Mouse (Mus musculus) stomach, embryonic 16.5 days (tissue): Measurements from ENCODE around the gene Sox3. TPM values are rescaled to one million over a fixed set of nuclear protein-coding genes. Genes with fewer than 3 reads are reported as not detected.

Experiments used
- ATAC-seq: fragments of 200-750 bp; cut with Nextera tagmentation; 2 replicates; pipeline ENCODE4 v1.8.0; 2017; ENCODE audit warnings: moderate number of reproducible peaks, moderate TSS enrichment; ENCODE audit not compliant: insufficient read depth, low FRiP score
- H3K27ac ChIP-seq: fragments of 300-500 bp; sonication (generic); 2 replicates; pipeline ENCODE4 v1.5.1; 2014; ENCODE audit warnings: low read length
- H3K27me3 ChIP-seq: fragments of 300-500 bp; sonication (generic); 2 replicates; pipeline ENCODE4 v1.6.1; 2014; ENCODE audit warnings: low read length, control low read depth, mixed read lengths; ENCODE audit not compliant: control insufficient read depth, insufficient read depth
- H3K36me3 ChIP-seq: fragments of 300-500 bp; sonication (generic); 2 replicates; pipeline ENCODE4 v1.6.1; 2014; ENCODE audit warnings: low read length; ENCODE audit not compliant: control insufficient read depth, insufficient read depth
- H3K4me1 ChIP-seq: fragments of 300-500 bp; sonication (generic); 2 replicates; pipeline ENCODE4 v1.6.1; 2014; ENCODE audit warnings: low read length, control low read depth, mixed read lengths; ENCODE audit not compliant: control insufficient read depth, insufficient read depth
- H3K4me2 ChIP-seq: fragments of 300-500 bp; sonication (generic); 2 replicates; pipeline ENCODE4 v1.6.1; 2014; ENCODE audit warnings: low read depth, low read length, mixed read lengths
- H3K4me3 ChIP-seq: fragments of 300-500 bp; sonication (generic); replicated peaks from 2 replicates; pipeline ENCODE4 v1.5.1; 2014; ENCODE audit warnings: mild to moderate bottlenecking, low read length
- H3K9ac ChIP-seq: fragments of 300-500 bp; sonication (generic); 2 replicates; pipeline ENCODE4 v1.6.1; 2014; ENCODE audit warnings: low read length
- H3K9me3 ChIP-seq: fragments of 300-500 bp; sonication (generic); replicated peaks from 2 replicates; pipeline ENCODE4 v1.6.1; 2016; ENCODE audit warnings: low read length, control low read depth; ENCODE audit not compliant: control insufficient read depth
- WGBS: fragments of 180-500 bp; shearing (Covaris S2); extraction: QIAGEN DNeasy Blood & Tissue Kit; methylation state at CpG from one replicate; pipeline ENCODE4 v1.1.7; 2014; 5-methylcytosine and 5-hydroxymethylcytosine counted together
- polyA plus RNA-seq: library from polyadenylated mRNA; unstranded; fragments of >200 nt; fragmentation: Nextera tagmentation; extraction: Ambion mirVana; gene quantifications from 2 replicates; pipeline ENCODE4 v1.2.1, GENCODE M21; 2015

Sox3 gene
- not detected in 2 replicates for polyA plus RNA-seq

DNA sequence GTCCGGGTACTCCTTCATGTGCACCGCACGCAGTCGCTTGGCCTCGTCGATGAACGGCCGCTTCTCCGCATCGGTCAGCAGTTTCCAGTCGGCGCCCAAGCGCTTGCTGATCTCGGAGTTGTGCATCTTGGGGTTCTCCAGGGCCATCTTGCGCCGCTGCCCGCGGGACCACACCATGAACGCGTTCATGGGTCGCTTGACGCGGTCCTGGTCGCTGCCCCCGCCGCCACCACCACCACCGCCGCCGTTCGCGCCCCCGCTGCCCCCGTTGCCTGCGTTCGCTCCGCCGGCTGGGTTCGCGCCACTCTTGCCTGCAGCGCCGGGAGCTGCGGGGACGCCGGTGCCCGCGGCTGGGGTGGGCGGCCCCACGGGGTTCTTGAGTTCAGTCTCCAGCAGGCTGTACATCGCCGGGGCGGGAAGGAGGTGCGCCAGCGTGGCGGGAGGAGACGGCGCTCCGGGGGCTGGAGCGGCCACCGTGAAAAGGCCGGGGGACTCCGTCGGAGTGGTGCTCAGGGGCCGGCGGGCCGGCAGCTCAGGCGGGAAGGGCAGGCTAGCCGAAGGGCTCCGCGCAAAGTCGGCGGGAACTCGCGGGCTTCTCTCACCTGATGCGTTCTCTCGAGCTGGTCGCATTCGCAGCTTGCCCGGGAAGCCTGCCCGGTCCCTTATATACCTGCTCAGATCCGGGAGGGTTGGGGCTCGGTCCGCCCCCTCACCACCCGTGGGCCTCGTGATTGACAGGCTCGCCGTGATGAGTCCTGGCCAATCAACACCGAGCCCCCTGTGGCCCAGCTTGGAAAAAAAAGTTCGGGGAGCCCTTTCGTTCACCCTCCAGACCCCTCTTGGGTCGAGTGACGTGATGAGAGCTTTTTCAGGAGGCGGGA, at the start of gene Sox3:
Gene Sox3, minus strand, starts transcription at position 630 of the 881 bp plus-strand sequence.
- Histone ChIP-seq H3K36me3 (no peaks in the 10 kb centered on the region), H3K4me3 (peak within 1 kb of the TSS; percentile 48), H3K4me2 (peak within 1 kb of the TSS; percentile 65), H3K9me3 (no peaks in the 10 kb centered on the region), H3K9ac (no peak within 1 kb of the TSS), H3K4me1 (no peaks in the 10 kb centered on the region), H3K27me3 (peaks cover 67% of the 10 kb centered on the region), H3K27ac (no peak within 1 kb of the TSS)
- ATAC-seq: no peak
- 15% methylated on average over 81 of the region's 92 CpGs for WGBS

DNA sequence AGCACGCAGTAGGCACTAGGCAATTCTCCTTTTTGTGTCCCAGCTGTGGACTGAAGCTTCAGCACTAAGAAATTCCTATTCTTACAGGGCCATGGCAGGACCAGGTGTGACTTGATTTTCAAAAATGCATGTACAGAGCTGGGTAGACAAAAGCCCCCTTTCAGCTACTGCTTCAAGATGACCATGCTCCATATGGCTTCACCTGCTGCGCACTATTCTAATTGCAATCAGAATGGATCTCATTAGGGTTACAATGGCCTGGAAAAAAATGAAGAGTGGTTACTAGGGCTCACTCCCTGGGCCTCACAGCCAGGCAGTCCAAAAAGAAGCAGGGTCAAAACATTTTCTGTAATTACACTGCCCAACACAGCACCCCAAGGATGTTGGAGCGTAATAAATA, 47.0 kb upstream of the Sox3 start:
- Histone ChIP-seq H3K9me3 (no peaks in the 10 kb centered on the region), H3K9ac (no peak overlapping the region), H3K36me3 (no peaks in the 10 kb centered on the region), H3K27me3 (no peaks in the 10 kb centered on the region), H3K4me2 (no peak overlapping the region), H3K27ac (no peak overlapping the region), H3K4me3 (no peak overlapping the region), H3K4me1 (no peaks in the 10 kb centered on the region)
- whole genome bisulfite sequencing: 84% methylated on average over 3 of the region's 3 CpGs
- ATAC-seq: no peak

DNA sequence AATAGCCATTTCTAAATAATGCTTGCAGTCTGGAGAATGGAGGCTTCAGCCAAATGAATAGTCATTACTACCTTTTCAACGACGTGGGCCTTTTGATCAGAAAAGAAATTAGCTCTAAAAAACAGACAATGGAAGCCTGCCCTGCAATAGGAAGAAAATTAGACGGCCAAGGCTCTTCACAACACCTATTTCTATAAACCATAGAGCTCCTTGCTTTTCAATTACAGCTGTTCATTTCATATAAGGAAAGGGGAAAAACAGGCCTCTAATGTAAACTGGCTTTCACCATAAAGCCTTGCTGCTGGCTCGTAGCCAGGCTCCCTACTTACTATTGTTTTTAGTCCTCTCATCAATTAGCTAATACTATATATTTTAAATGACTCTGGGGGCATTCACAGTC, 6.3 kb upstream of the Sox3 start:
- Histone ChIP-seq H3K9ac (no peak overlapping the region), H3K36me3 (no peaks in the 10 kb centered on the region), H3K9me3 (no peaks in the 10 kb centered on the region), H3K4me2 (no peak overlapping the region), H3K4me3 (no peak overlapping the region), H3K27ac (no peak overlapping the region), H3K4me1 (no peaks in the 10 kb centered on the region), H3K27me3 (peaks cover 38% of the 10 kb centered on the region)
- WGBS: 40% methylated on average over 4 of the region's 4 CpGs
- no peak for ATAC-seq

DNA sequence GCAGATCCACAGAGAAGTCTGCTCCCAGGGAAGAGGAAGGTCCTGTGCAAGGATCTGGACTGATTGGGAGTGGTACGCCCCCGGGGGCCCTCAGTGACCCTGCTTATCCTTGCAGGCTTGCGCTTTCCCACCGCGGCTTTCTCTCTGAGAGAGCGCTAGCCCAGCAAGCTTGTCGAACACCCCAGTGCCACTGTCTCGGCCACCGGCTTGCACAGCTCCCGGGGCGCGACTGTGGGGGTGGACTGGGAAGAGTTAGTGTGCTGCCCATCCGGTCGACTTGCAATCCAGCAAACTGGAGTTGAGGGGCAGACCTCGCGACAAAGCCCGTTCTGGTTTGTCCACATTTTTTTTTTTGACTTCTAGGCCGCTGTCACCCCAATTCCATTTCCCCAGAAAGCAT, 5.4 kb upstream of the Sox3 start:
- no peak overlapping the region for H3K4me2 ChIP-seq
- H3K4me1 ChIP-seq: no peaks in the 10 kb centered on the region
- no peak overlapping the region for H3K4me3 ChIP-seq
- 14% methylated on average over 18 of the region's 18 CpGs for WGBS
- no peak overlapping the region for H3K9ac ChIP-seq
- H3K9me3 ChIP-seq: no peaks in the 10 kb centered on the region
- no peaks in the 10 kb centered on the region for H3K36me3 ChIP-seq
- H3K27me3 ChIP-seq: peaks cover 47% of the 10 kb centered on the region
- H3K27ac ChIP-seq: no peak overlapping the region
- ATAC-seq: no peak

DNA sequence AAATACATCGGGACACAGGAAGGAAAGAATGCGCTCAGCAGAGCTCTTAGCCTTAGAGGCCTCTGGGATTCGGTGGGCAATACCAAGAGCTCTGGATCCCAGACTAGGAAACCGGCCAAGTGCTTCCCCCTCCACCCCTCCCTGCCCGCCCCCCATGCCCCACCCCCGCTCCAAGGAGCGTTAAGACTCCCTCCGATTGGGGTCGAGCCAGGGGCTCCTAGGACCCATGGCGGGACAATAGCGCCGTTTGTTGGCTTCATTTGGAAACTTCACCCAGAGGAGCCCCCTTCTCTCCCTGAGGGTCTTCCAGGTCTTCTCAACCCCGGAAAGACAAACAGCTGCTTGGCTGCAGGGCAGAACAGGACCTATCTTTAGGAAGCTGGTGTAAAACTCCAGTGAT, 3.1 kb upstream of the Sox3 start:
- no peaks in the 10 kb centered on the region for H3K36me3 ChIP-seq
- no peak overlapping the region for H3K27ac ChIP-seq
- ATAC-seq: no peak
- no peaks in the 10 kb centered on the region for H3K9me3 ChIP-seq
- H3K4me3 ChIP-seq: no peak overlapping the region
- H3K27me3 ChIP-seq: peaks cover 64% of the 10 kb centered on the region
- no peak overlapping the region for H3K9ac ChIP-seq
- 11% methylated on average over 13 of the region's 13 CpGs for WGBS
- no peaks in the 10 kb centered on the region for H3K4me1 ChIP-seq
- no peak overlapping the region for H3K4me2 ChIP-seq

DNA sequence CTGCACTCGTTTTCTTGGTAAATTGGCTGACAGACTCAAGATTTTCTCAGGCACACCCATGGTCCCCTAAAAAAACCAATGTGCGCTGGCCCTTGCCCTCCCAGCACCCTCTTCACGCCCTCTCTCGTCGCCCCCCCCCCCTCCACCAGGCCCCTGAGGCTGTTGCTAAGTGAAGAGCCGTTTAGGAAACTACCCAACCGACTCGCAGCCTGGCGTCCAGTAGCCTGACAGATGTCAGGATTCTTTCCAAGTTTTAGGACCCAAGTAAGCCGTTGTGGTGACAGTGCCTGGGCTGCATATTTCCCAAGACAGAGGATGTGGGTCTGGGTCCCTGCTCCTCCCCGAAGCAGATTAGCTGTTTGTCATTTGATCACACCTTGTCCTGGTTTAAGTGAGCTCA, 2.2 kb upstream of the Sox3 start:
- no peaks in the 10 kb centered on the region for H3K4me1 ChIP-seq
- H3K36me3 ChIP-seq: no peaks in the 10 kb centered on the region
- H3K9ac ChIP-seq: no peak overlapping the region
- 13% methylated on average over 10 of the region's 11 CpGs for WGBS
- H3K4me2 ChIP-seq: no peak overlapping the region
- peaks cover 65% of the 10 kb centered on the region for H3K27me3 ChIP-seq
- no peaks in the 10 kb centered on the region for H3K9me3 ChIP-seq
- no peak for ATAC-seq
- H3K27ac ChIP-seq: no peak overlapping the region
- H3K4me3 ChIP-seq: no peak overlapping the region

DNA sequence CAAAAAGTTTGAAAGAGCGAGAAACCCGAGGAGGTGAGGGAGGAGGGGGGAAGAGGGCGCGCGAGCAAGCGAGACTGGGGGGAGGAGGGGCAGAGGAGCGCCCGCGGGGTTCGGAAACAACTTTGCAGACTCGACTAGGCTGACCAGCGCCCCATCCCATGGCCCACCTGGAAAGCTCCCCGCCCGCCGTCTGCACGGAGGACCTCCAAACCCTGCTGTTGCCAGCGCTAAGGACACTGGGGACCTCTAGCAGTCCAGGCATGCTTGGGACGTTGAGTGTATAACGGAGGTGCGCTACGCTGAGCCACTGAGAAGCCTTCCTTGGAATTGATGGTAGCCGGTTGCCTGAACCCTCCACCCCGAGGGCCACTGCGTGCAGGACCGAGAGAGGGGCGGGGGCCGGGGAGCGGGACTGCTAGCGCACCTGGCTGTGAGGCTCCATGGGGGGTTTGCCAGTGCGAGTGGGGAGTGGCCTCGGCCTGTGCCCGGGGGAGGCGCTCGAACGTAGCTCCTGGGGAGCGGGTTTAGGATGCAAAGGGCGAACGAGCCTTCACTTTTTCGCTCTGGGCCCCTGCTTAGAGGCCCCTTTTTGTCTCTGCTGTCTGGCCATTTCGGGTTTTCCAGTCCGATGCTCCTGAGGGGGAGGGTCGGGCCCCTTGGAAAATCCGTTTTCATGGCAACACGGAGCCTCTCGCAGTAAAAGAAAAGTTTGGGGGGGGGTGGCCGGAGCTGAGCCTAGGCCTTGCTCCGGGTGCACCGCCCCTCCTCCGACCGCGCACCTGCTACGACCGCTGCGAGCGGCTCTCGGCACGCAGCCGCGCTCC, 702 bp upstream of the Sox3 start:
- Histone ChIP-seq H3K4me2 (peak overlapping the region; percentile 65), H3K9ac (no peak overlapping the region), H3K4me3 (peak overlapping the region; percentile 48), H3K27me3 (peaks cover 71% of the 10 kb centered on the region), H3K27ac (no peak overlapping the region), H3K9me3 (no peaks in the 10 kb centered on the region), H3K4me1 (no peaks in the 10 kb centered on the region), H3K36me3 (no peaks in the 10 kb centered on the region)
- 22% methylated on average over 54 of the region's 59 CpGs for WGBS
- no peak for ATAC-seq

DNA sequence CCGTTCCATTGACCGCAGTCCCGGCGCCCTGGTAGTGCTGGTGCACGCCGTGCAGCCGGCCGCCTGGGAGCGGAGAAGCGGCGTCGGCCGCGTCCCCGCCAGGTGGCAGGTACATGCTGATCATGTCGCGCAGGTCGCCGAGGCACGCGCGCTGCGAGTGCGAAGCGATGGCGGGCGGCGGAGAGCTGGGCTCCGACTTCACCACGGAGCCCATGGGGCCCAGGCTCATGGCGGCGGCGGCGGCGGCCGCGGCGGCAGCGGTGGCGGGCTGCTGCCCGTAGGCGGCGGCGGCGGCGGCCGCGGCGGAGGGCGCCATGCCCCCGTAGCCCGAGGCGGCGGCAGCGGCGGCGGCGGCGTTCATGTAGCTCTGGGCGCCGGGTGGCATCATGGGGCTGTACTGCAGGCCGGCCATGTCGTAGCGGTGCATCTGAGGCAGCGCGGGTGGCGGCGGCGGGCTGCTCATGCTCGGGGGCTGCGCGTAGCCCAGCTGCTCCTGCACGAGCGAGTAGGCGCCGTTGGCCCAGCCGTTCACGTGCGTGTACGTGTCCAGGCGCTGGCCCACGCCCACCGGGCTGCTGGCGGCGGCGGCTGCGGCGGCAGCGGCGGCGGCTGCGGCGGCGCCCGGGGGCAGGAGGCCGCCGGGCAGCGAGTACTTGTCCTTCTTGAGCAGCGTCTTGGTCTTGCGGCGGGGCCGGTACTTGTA, 981 bp downstream of the Sox3 start:
- Histone ChIP-seq H3K4me3 (peak overlapping the region; percentile 48), H3K36me3 (no peaks in the 10 kb centered on the region), H3K27ac (no peak overlapping the region), H3K4me1 (no peaks in the 10 kb centered on the region), H3K9ac (no peak overlapping the region), H3K9me3 (no peaks in the 10 kb centered on the region), H3K27me3 (peaks cover 65% of the 10 kb centered on the region), H3K4me2 (peak overlapping the region; percentile 65)
- peak; percentile 45 for ATAC-seq
- 17% methylated on average over 51 of the region's 102 CpGs for WGBS
